Mouse (Mus musculus) right cerebral cortex, adult 2 months (tissue): ENCODE results near the gene Inpp5a.

Source experiments
- DNase-seq, 2 experiments: peaks; one replicate each; pipeline ENCODE4 v3.0.0; 2021 to 2022; ENCODE audit warnings: low spot score in 2 of 2

Inpp5a gene

DNA sequence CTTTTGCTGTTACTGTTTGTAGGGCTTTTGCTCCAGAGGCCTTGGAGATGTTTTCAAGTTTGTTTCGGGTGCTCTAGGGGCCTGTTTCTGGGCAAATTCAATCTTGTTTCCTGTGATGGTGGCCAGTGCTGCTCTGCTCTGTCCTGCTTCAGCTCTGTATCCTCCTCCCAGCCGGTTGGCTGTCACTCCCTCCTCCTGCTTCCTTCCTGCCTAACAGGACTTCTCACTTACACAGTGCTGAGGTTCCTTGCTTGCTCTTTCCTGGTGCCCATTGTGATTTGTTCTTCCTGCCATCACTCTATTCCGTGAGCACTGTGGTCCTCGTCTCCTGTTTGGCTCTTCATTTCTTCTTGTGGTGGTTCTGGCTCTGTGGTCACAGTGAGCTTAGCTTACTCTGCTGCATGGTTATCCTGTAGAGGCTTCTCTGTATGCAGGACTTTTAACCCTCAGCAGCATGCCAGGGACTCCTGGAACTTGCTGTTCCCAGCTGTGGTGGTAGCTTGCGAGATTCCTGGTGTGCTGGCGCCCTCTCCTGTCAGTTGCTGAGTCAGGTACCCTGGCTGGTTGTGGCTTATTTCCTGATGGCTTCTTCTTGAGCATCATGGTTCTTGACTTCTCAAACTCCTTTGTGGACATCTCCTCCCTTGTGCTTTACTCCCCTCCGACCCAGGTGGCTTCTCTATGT lies 84.1 kb downstream of the Inpp5a start:
- peak; percentile 87 to 89 for DNase-seq

- DNase-seq: peak in 1 of 2 experiments; percentile 55
Observed at GRCm38 (mm10) chr7:139475896-139476295, 87.0 kb downstream of the Inpp5a start.

DNA sequence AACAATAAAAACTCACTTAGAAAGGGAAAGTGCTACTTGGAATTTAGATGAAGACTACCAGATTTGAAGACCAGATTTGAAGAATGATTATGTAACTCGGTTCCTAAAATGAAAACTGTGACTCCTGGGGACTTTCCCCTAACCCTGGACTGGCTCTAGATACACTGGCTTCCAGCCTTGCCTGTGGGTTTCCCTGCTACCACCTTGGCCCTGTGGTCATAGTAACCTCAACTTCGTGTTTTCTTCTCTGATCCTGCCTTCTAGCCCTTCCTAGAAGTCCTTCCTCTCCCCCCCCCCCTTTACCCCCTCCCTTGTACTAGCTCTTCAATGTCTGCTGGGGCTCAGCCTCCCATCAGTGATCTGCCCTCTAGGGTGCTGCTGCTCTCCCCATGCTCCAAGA lies 87.8 kb downstream of the Inpp5a start:
- DNase-seq: no peak

DNA sequence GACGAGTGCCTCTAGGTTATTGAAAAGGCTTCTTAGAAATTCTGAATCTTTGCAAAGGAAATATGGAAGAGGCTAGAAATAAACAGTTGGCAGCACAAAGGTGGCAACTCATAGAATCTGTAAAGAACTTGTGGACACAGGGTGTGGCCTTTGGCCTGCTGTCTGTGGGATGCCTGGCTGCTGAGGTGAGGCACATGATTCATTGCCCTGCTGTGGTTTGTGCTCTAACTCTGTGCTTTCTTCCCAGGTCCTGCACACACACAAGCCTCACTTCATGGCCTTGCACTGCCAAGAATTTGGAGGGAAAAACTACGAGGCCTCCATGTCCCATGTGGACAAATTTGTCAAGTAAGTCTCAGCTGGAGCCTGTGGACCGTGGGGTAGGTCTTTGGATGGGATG lies 88.8 kb downstream of the Inpp5a start:
- DNase-seq: no peak

- DNase-seq: no peak
Observed at GRCm38 (mm10) chr7:139479077-139479476, 90.2 kb downstream of the Inpp5a start.

DNA sequence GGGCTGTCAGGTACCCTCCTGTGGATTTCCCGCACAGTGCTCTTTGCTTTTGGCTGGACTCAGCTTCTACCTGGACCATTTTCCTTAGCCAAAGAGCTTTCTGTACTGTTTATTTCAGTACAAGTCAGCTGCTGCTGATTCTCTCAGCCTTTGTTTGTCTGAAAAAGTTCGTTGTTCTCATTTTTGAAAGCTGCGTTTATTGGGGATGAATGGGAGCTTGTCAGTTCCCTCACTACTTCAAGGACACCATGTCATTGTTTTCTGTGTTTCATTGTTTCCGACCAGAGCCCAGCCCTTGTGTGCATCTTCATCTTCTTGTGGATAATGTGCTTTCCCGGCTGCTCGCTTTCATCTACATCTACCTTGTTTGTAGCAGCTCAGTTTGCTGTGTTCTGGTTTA lies 90.7 kb downstream of the Inpp5a start:
- DNase-seq: no peak

DNA sequence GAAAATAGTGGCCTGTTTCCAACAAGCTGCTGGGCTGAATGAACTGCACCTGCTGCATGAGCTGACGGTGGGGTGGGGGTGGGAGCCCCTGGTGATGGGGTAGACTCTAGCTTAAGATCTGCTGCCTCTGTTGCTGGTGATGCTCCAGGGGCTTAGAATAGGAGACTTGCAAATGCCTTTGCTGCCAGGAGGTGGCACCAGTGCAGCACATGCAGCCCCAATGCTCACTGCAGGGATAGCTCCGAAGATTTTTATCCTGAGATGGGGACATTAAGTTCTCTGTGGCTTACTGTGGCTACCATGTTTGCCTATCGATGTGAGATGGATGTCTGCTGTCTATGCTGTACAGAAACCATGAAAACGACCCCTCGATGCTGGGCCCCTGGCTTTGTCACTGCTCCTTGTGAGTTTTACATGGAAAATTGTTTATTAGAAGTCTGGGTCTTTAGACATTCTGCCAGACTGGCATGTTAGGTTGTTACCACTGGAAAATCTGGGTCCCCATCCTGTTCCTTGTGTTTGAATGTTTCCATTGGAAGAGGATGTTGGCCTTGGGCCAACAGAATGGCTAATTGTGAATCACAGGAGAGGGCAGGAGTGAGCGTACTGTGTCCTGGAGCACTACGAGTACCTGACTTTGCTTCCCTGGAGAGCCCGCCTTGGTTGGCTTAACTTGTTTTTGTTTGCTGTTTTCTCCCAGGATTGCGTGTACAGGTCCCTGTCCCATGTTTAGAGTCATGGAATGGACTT lies 95.5 kb downstream of the Inpp5a start:
- DNase-seq: peak; percentile 61 to 63

GRCm38 (mm10) chr7:139489721-139490211 lies 100.9 kb downstream of the Inpp5a start:
- no peak for DNase-seq

DNA sequence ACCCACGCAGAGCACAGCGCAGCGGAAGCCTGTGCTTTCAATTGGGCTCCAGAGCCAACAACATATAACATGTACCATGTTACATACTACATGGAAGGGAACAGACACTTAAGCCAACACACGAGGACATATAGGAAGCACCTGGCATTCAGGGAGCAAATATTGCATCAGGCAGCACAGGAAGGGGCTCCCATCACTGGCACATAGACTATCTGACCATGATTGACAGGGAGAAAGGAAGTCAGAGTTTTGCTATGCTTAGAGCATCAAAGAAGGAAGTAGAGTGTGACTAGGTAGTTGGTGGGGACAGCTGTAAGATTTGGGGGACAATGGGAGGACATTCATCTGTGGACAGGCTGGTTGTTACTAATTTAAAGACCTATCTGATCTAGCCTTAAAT lies 103.4 kb downstream of the Inpp5a start:
- DNase-seq: no peak

- no peak for DNase-seq
Observed at GRCm38 (mm10) chr7:139492946-139493345, 104.0 kb downstream of the Inpp5a start.

DNA sequence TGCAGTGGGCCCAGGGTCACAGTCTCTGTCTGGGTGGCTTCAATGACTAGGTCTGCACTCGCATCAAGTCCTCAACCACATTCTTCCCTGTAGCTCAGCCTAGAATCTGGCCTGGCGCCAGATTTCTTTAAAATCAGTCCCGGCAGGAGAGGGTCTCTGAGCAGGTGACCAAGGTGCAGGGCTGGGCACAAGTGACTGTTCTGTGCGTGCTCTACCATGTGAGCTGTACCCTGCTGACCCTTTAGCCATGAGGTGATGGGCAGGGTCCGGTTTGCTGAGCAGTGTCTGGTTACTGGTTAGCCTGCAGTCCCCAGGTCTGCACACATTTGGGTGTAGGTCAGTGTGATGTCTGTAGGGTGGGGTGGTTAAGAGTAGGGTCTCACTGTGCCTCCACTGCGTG lies 106.9 kb downstream of the Inpp5a start:
- no peak for DNase-seq

DNA sequence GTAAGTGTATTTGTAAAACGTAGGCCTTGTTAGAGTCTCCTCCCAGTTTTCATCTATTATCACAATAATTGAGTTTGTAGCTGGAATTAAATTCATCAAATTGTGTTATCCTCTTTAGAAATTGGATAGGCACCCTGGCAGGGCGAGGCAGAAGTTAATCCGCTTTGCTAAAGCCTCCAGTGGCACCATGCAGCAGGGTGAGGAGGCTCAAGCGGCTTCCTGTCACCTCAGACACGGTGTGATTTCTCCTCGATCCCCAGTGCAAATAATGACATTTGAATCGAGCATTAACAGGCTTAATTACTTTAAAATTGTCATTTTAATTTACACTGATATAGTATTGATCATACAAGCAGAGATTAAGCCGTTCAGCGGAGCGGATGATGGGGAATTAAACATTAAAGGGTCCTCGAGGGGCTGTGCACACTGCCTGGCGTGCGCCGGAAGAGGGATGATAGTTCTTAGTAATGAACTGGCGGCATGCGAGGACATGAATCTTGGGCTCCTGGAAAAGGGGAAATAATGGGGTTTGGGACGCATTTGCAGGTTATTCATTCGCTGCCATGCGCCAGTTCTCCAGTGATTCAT lies 109.2 kb downstream of the Inpp5a start:
- no peak for DNase-seq

- no peak for DNase-seq
Observed at GRCm38 (mm10) chr7:139504064-139504463, 115.2 kb downstream of the Inpp5a start.

- DNase-seq: no peak
Observed at GRCm38 (mm10) chr7:139506677-139507412, 117.9 kb downstream of the Inpp5a start.

DNA sequence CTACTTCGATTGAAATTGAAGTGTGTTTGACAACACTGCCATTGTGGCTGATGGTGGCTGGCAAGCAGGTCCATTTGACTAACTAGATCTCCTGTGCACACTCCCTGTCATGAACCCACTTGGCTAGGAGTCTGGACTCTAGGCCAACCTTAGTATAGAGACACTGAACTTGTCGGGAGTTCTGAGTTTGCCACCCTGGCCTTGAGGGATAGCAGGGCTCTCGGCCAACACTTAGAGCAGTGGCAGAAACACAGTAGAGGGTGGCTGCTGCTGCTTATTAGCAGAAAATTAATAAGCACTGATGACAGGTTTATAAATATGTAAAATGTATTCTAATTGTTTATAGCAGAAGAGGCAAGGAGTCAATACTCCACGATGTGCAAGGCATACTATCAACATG lies 120.0 kb downstream of the Inpp5a start:
- no peak for DNase-seq

GRCm38 (mm10) chr7:139515959-139516660 lies 127.2 kb downstream of the Inpp5a start:
- no peak for DNase-seq

DNA sequence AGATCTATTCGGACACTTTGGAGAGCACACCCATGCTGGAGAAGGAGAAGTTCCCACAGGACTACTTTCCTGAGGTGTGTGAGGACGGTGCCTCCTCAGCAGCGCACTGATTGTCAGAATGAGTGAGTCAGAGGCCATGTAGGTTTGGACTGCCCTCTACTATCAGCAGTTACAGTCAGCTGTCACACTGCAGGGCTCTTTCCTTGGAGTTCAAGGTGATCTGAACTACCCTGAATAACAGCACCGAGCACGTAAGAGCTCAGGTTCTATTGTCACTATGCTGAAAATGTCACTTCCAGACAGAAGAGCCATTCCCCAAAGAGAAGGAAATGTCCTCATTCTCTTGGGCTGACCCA lies 127.7 kb downstream of the Inpp5a start:
- DNase-seq: no peak

DNA sequence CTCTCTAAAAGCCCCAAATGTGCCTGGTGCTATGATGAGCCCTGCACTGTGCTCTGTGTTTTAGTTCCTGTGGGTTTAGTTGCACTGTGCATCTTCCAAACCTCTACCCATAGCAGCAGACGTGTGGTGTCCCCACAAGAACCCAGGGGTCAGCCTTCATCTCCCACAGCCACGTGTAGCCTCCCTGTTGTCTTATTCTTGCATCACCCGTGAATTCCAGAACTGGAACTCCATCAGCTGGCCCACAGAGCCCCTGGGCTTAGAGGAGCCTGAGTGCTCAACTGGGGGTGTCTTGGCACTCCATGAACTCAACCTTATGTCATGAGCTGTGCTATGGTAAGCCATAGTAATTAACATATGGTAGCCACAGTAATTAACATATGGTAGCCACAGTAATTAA lies 129.4 kb downstream of the Inpp5a start:
- no peak for DNase-seq

DNA sequence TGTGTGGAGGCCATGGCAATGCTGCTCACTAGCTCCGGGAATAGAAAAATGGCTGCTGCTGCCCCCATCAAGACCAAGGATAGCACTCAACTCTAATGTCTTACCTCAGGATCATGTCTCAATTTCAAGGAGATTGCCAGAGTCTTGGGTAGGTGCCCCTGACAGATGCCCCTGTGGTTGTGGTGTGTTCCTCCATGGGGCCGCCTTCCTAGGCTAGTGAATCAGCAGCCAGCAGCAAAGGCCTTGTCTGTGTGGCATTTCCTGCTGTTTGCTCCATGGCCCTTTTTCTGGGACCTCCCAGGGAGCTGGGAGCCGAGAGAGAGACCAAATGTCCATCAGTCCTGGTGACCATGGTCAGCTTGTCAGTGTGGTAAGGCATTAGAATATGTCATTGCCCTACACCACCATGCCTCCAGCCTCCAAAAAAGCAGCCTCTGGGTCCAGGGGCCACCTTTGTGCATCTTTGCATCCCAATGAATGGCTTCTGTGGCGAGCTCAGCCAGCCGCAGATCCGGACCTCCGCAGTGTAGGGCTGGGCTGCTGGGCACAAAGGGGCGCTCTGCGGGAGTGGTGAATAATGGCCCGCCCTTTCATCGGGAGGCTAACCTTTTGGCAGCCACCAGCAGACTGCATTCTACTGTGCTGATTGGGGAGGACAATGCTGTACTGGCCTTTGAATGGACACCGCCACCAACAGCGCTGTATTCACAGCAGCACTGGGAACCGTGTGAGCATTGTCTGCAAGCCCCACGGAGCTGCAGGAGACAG lies 139.6 kb downstream of the Inpp5a start:
- no peak for DNase-seq

- no peak for DNase-seq
Observed at GRCm38 (mm10) chr7:139529208-139529607, 140.3 kb downstream of the Inpp5a start.
